Mouse (Mus musculus) ZHBTc4 (cell line): ENCODE results near the gene Rin2.

Experiments
- DNase-seq: peaks from one replicate; pipeline ENCODE4 v3.0.0-alpha.2; 2011; ENCODE audit warnings: low read depth, low spot score

The Rin2 gene

GRCm38 (mm10) chr2:145828603-145829002 is 153.6 kb downstream of the Rin2 start:
- no peak for DNase-seq

GRCm38 (mm10) chr2:145829231-145829630 is 154.2 kb downstream of the Rin2 start:
- no peak for DNase-seq

GRCm38 (mm10) chr2:145830417-145830816 is 155.4 kb downstream of the Rin2 start:
- DNase-seq: no peak

- peak; percentile 59 for DNase-seq
Observed at GRCm38 (mm10) chr2:145831949-145832835, 157.2 kb downstream of the Rin2 start.

GRCm38 (mm10) chr2:145832836-145833221 is 157.8 kb downstream of the Rin2 start:
- DNase-seq: no peak

GRCm38 (mm10) chr2:145833341-145833740 is 158.3 kb downstream of the Rin2 start:
- DNase-seq: no peak

- DNase-seq: no peak
Observed at GRCm38 (mm10) chr2:145835920-145836319, 160.9 kb downstream of the Rin2 start.

GRCm38 (mm10) chr2:145838675-145839074 is 163.7 kb downstream of the Rin2 start:
- no peak for DNase-seq

GRCm38 (mm10) chr2:145839565-145840315 is 164.7 kb downstream of the Rin2 start:
- DNase-seq: no peak

GRCm38 (mm10) chr2:145840320-145840719 is 165.3 kb downstream of the Rin2 start:
- DNase-seq: no peak

GRCm38 (mm10) chr2:145840910-145841870 is 166.2 kb downstream of the Rin2 start:
- no peak for DNase-seq

GRCm38 (mm10) chr2:145843322-145843721 is 168.3 kb downstream of the Rin2 start:
- DNase-seq: no peak

GRCm38 (mm10) chr2:145846595-145846994 is 171.6 kb downstream of the Rin2 start:
- no peak for DNase-seq

GRCm38 (mm10) chr2:145849170-145849905 is 174.3 kb downstream of the Rin2 start:
- no peak for DNase-seq

- DNase-seq: no peak
Observed at GRCm38 (mm10) chr2:145850779-145851178, 175.8 kb downstream of the Rin2 start.

- no peak for DNase-seq
Observed at GRCm38 (mm10) chr2:145855831-145856230, 180.8 kb downstream of the Rin2 start.

GRCm38 (mm10) chr2:145857864-145858263 is 182.8 kb downstream of the Rin2 start:
- no peak for DNase-seq

- peak; percentile 18 for DNase-seq
Observed at GRCm38 (mm10) chr2:145859442-145859931, 184.5 kb downstream of the Rin2 start.

- DNase-seq: peak; percentile 63
Observed at GRCm38 (mm10) chr2:145859932-145860801, 185.2 kb downstream of the Rin2 start.
